ENCODE assay signal across 21 mouse cellular contexts in genomic region chr16:21308513-21308912, GRCm38 (mm10).
"Had no signal": no experiment of that assay in that cellular context is flagged by ENCODE, and none has a peak within 500 bp of the region (broad histone marks: within the 10 kb centered on the region; RNA-seq: fewer than 3 reads in every experiment).

No protein-coding gene starts in this region.

- H3K4me2 ChIP-seq: limb, embryonic 13.5 days; liver, embryonic 12.5 days; liver, embryonic 15.5 days; lung, embryonic 15.5 days; midbrain, embryonic 11.5 days; stomach, embryonic 15.5 days had no signal

- H3K36me3 ChIP-seq: limb, embryonic 13.5 days; liver, embryonic 12.5 days; liver, embryonic 15.5 days; lung, embryonic 15.5 days; stomach, embryonic 15.5 days had no signal

- H3K4me3 ChIP-seq: layer of hippocampus, adult 2 months; limb, embryonic 13.5 days; liver, embryonic 12.5 days; liver, embryonic 15.5 days; lung, embryonic 15.5 days; stomach, embryonic 15.5 days had no signal

- H3K9ac ChIP-seq: limb, embryonic 13.5 days; liver, embryonic 12.5 days; liver, embryonic 15.5 days; lung, embryonic 15.5 days; stomach, embryonic 15.5 days had no signal

- H3K9me3 ChIP-seq: liver, embryonic 12.5 days; liver, embryonic 15.5 days; lung, embryonic 15.5 days; stomach, embryonic 15.5 days had no signal

- DNase-seq: kidney, adult 18-20 months; kidney, adult 9 months; kidney, postnatal 10 days; kidney, postnatal 4 days; layer of hippocampus, adult 9-11 months; liver; lung, adult 18-20 months; lung, postnatal 10 days; lung, postnatal 4 days; midbrain, embryonic 14.5 days; right cerebral cortex, postnatal 25 days; spleen, adult 18-20 months; thymus, postnatal 25 days had no signal

- ATAC-seq: intestine, embryonic 16.5 days; liver, embryonic 12.5 days had no signal

- H3K27ac ChIP-seq: layer of hippocampus, adult 2 months; limb, embryonic 13.5 days; liver, embryonic 12.5 days; liver, embryonic 15.5 days; lung, embryonic 15.5 days; stomach, embryonic 15.5 days had no signal

- H3K27me3 ChIP-seq: limb, embryonic 13.5 days; lung, embryonic 15.5 days; stomach, embryonic 15.5 days had no signal
